Mouse (Mus musculus) erythroid progenitor cell, adult 5-6 weeks (primary cell): ENCODE measurements around the gene Zfp780b. TPM values are rescaled to one million over a fixed set of nuclear protein-coding genes. Genes with fewer than 3 reads are reported as not detected.
"Not testable (repeated sequence)": the region's sequence is repeated elsewhere in the genome, so short reads cannot be mapped to it uniquely, and the experiment has no call there.

ENCODE experiments used
- ATAC-seq: replicated peaks from 2 replicates; pipeline ENCODE4 v1.8.0; 2016; ENCODE audit warnings: moderate number of reproducible peaks, mild to moderate bottlenecking, moderate TSS enrichment, inconsistent platforms; ENCODE audit not compliant: poor library complexity, low FRiP score, severe bottlenecking
- total RNA-seq, 2 experiments: library from RNA; stranded (forward) in 1 of 2; stranded (reverse) in 1 of 2; fragments of 150-400 nt in 1 of 2; fragments of 186-747, 209-891 nt in 1 of 2; gene quantifications; 2 replicates each; pipeline versions ENCODE4 v1.2.3 to v1.2.4; 2015 to 2017; ENCODE audit warnings: low replicate concordance in 2 of 2

Gene Zfp780b
- 2.1 and 6.5 TPM in 2 replicates for total RNA-seq (2015; ENCODE audit: low replicate concordance)
- total RNA-seq (2017; ENCODE audit: low replicate concordance): 2.7 and 7.6 TPM in 2 replicates

GRCm38 (mm10) chr7:27978683-27979528 is at the start of gene Zfp780b:
TSS of gene Zfp780b (minus strand) at chr7:27979171.
- ATAC-seq: peak; percentile 97

DNA sequence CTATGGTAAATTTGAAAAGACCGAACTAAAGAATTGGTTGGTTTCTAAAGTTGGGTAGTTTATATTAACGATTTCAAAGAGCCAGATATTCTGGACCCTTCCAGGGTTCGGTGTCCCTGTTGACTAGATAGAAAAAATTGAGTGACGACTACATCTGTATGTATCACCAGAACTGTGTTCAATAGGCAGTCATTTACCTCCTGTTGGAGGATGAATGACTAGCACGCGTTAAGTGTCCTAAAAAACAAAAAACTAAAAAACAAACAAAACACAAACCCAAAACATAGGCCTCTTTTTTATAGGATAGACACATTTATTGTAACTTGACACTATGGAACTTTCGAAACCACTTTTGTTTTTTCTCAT is 35.5 kb upstream of the Zfp780b start:
- ATAC-seq: no peak

DNA sequence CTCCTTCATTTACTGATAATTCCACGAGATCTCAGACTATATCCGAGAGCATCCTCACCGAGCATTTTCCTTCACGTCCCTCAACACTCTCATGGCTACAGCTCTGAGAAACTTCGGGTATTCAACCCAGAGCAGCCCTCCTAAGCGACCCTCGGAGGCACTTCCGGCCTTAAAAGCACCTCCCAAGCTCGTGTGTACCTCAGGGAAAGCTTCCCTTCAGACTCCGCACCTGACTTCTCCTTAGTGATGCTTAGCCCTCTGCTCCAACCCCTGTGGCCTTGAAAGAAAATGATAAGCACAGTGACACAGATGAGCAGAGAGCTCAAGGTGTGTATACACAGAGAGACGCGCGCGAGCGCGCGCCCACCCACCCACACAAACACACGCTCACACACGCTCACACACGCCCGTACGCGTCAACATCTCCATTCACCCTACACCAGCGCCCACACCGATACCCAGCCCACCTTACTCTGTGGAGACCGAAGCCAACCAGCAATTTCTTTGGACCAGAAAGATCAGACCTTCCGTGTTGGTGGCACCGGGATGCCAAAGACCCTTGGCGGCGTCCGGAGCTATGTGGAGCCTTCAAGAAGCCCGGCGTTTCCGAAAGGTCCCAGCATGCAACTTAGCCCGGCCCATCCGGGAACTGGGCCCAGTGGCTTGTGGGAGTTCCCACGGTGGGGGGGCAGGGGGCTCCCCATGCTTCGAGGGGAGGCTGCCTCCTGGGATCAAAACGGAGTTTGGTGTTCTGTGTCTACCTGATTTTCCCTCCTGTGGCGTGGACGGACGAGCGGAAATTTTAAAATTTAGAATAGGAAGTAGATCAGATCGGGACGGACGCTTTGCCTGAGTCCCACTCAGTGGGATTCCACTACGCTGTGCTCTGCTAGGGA is 34.8 kb upstream of the Zfp780b start, which contains the start of gene Zfp850:
Zfp850 (minus strand) TSS at position 567 of the 896 bp plus-strand sequence.
- peak; percentile 72 for ATAC-seq

DNA sequence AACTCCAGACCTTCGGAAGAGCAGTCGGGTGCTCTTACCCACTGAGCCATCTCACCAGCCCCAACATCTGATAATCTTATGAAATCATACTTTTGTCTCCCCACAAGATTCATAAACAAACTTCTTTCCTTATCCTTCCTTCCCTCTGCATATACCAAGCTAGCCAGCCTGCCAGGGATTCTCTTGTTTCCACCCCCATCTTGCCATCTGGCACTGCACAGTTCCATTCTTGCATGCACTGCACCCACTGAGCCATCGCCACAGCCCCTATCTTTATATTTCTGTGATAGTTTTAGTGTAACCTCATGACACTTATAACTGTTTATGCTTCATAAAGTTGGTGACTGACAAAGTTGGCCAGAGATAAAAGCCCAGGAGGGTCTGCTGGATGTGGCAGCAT is 31.3 kb upstream of the Zfp780b start:
- no peak for ATAC-seq

DNA sequence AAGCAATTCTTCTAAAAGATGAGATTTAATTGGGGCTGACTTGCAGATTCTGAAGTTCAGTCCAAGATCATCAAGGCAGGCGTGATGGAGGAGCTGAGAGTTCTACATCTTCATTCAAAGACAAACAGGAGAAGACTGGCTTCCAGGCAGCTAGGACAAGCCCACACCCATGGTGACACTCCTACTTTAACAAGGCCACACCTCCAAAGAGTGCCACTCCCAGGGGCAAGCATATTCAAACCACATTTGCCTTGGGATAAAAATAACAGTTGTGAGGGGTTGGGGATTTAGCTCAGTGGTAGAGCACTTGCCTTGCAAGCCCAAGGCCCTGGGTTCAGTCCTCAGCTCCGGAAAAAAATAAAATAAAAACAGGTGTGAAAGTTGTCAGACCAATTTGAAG is 3.2 kb upstream of the Zfp780b start:
- ATAC-seq: no peak

- ATAC-seq: peak; percentile 67; the same call in 1 of the 2 replicates
Observed at GRCm38 (mm10) chr7:27949451-27949850, 29.5 kb downstream of the Zfp780b start.

DNA sequence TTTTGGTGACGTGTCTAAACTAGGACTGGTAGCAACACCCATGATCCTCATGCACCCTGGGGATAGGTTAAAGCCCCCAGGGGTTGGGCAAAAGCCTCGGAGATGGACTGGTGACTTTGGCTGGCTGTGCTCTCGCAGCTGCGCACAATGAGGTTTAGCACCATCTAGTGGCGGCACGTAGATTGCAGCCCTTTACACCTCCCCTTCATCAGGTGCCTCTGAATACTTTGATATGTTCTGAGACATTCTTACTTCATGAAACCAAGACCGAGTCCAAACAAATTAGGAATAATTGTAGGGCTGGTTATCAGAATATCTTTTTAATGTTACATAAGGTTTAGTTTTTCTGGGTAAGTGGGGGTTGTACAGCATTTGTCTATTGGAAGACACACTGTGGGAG is 37.1 kb downstream of the Zfp780b start:
- not testable (repeated sequence) for ATAC-seq

- not testable (repeated sequence) for ATAC-seq
Observed at GRCm38 (mm10) chr7:27933800-27934158, 45.2 kb downstream of the Zfp780b start.

- no peak for ATAC-seq
Observed at GRCm38 (mm10) chr7:27933050-27933799, 45.7 kb downstream of the Zfp780b start.

DNA sequence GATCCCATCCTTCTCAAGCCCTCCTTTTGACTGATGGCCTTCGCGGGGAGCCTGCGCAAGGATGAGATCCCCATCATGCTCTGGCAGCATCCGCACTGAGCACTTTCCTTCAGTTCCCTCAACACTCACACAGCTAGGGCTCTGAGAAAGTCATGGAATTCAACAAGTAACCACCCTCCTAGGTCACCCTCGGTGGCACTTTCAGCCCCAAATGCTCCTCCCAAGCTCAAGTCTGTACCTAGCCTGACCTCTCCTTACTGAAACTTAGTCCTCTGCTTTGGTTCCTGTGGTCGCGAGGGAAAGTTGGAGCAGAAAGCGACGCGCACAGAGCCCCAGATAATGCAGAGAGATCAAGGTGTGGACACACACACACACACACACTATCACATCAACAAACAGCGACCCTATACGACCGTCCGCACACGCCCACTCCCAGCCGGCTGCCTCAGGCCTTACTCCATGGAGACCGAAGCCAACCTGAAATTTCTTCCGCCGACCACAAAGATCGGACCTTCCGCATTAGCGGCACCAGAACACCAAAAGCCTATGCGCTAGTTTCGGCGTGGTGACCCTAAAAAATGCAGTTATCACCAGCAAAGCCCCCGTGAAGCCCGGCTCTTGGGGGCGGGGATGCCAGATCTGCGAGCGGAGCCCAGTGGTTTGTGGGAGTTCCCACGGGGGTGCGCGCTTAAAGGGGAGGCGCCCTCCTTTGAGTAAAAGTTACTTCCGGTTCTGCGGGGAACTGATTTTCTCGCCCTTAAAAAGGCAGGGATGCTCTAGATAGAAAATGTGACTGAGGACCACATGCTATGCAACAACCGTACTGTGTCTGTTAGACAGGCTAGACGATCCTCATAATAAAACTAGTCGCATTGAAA is 49.9 kb downstream of the Zfp780b start, which contains the start of gene Zfp974:
Zfp974 (minus strand) TSS at position 643 of the 878 bp plus-strand sequence.
- no peak for ATAC-seq

GRCm38 (mm10) chr7:27927041-27927440 is 51.9 kb downstream of the Zfp780b start:
- ATAC-seq: not testable (repeated sequence)

- not testable (repeated sequence) for ATAC-seq
Observed at GRCm38 (mm10) chr7:27910952-27911351, 68.0 kb downstream of the Zfp780b start.

Other genes starting within 250 kb of the Zfp780b start
- 0.36 and 6.3 TPM in 2 replicates for gene Zfp60, start 247.8 kb downstream of the Zfp780b start, total RNA-seq (2015; ENCODE audit: low replicate concordance)
- 0.39 and 2.8 TPM in 2 replicates for gene Zfp60, start 247.8 kb downstream of the Zfp780b start, total RNA-seq (2017; ENCODE audit: low replicate concordance)
- gene Zfp626, start 172.0 kb downstream of the Zfp780b start, total RNA-seq (2015; ENCODE audit: low replicate concordance): 4.0 and 4.2 TPM in 2 replicates
- 2.1 and 3.0 TPM in 2 replicates for gene Zfp626, start 172.0 kb downstream of the Zfp780b start, total RNA-seq (2017; ENCODE audit: low replicate concordance)
- gene Zfp59, start 140.6 kb downstream of the Zfp780b start, total RNA-seq (2015; ENCODE audit: low replicate concordance): 1.4 TPM in 1 of 2 replicates, not detected in the other
- gene Zfp59, start 140.6 kb downstream of the Zfp780b start, total RNA-seq (2017; ENCODE audit: low replicate concordance): 0.61 and 1.2 TPM in 2 replicates
- 0.72 and 2.5 TPM in 2 replicates for gene Zfp607a, start 121.6 kb downstream of the Zfp780b start, total RNA-seq (2015; ENCODE audit: low replicate concordance)
- gene Zfp607a, start 121.6 kb downstream of the Zfp780b start, total RNA-seq (2017; ENCODE audit: low replicate concordance): 0.51 and 2.2 TPM in 2 replicates
- gene Zfp974, start 49.7 kb downstream of the Zfp780b start, total RNA-seq (2015; ENCODE audit: low replicate concordance): not detected in 2 replicates
- 1.8 TPM in 1 of 2 replicates, not detected in the other for gene Zfp974, start 49.7 kb downstream of the Zfp780b start, total RNA-seq (2017; ENCODE audit: low replicate concordance)
- 0.36 and 0.84 TPM in 2 replicates for gene Zfp850, start 34.9 kb upstream of the Zfp780b start, total RNA-seq (2015; ENCODE audit: low replicate concordance)
- 1.2 TPM in 1 of 2 replicates, not detected in the other for gene Zfp850, start 34.9 kb upstream of the Zfp780b start, total RNA-seq (2017; ENCODE audit: low replicate concordance)
- 77.1 and 114 TPM in 2 replicates for gene Psmc4, start 70.9 kb upstream of the Zfp780b start, total RNA-seq (2015; ENCODE audit: low replicate concordance)
- 48.6 and 65.1 TPM in 2 replicates for gene Psmc4, start 70.9 kb upstream of the Zfp780b start, total RNA-seq (2017; ENCODE audit: low replicate concordance)
- gene Fcgbp, start 92.1 kb upstream of the Zfp780b start, total RNA-seq (2015; ENCODE audit: low replicate concordance): not detected in 2 replicates
- gene Fcgbp, start 92.1 kb upstream of the Zfp780b start, total RNA-seq (2017; ENCODE audit: low replicate concordance): not detected in 2 replicates
- not detected in 2 replicates for gene 9530053A07Rik, start 150.3 kb upstream of the Zfp780b start, total RNA-seq (2015; ENCODE audit: low replicate concordance)
- not detected in 2 replicates for gene 9530053A07Rik, start 150.3 kb upstream of the Zfp780b start, total RNA-seq (2017; ENCODE audit: low replicate concordance)
- 18.4 and 40.4 TPM in 2 replicates for gene Fbl, start 190.5 kb upstream of the Zfp780b start, total RNA-seq (2015; ENCODE audit: low replicate concordance)
- 15.7 and 17.5 TPM in 2 replicates for gene Fbl, start 190.5 kb upstream of the Zfp780b start, total RNA-seq (2017; ENCODE audit: low replicate concordance)
- 7.5 and 10.1 TPM in 2 replicates for gene Dyrk1b, start 200.3 kb upstream of the Zfp780b start, total RNA-seq (2015; ENCODE audit: low replicate concordance)
- 8.4 and 12.5 TPM in 2 replicates for gene Dyrk1b, start 200.3 kb upstream of the Zfp780b start, total RNA-seq (2017; ENCODE audit: low replicate concordance)